Mouse (Mus musculus) adrenal gland, postnatal 25 days (tissue): ENCODE data around the gene Slc39a10. TPM values are rescaled to one million over a fixed set of nuclear protein-coding genes. Genes with fewer than 3 reads are reported as not detected.

Experiments
- DNase-seq: peaks from one replicate; pipeline ENCODE4 v3.0.0; 2021; ENCODE audit warnings: mixed read lengths
- long read RNA-seq: library from polyadenylated mRNA; stranded (forward); transcript quantifications from one replicate; pipeline ENCODE4 v2.0.0, GENCODE M21; 2021
- total RNA-seq: library from RNA; stranded (reverse); gene quantifications from 2 replicates; pipeline ENCODE4 v1.2.3, GENCODE M21; 2021

The Slc39a10 gene
- total RNA-seq = 23.8 and 27.4 TPM in 2 replicates
- long read RNA-seq, full-length matches to known transcripts = 3 of 11 reads
- long read RNA-seq, partial matches to known transcripts = 3 of 11 reads
- long read RNA-seq, other reads (novel, unspliced or antisense) = 5 of 11 reads

GRCm38 (mm10) chr1:46892752-46893151 is at the start of gene Slc39a10:
Slc39a10 (minus strand) TSS chr1:46892852.
- no peak for DNase-seq

- DNase-seq = no peak
These were observed 46.6 kb upstream of the Slc39a10 start for GRCm38 (mm10) chr1:46939295-46939694.

- no peak for DNase-seq
These were observed 45.0 kb upstream of the Slc39a10 start for GRCm38 (mm10) chr1:46937641-46938040.

GRCm38 (mm10) chr1:46927104-46927503 is 34.5 kb upstream of the Slc39a10 start:
- DNase-seq = no peak

- DNase-seq = no peak
These were observed 33.6 kb upstream of the Slc39a10 start for GRCm38 (mm10) chr1:46926239-46926638.

GRCm38 (mm10) chr1:46924992-46925391 is 32.3 kb upstream of the Slc39a10 start:
- DNase-seq = no peak

GRCm38 (mm10) chr1:46922904-46923303 is 30.3 kb upstream of the Slc39a10 start:
- DNase-seq = no peak

GRCm38 (mm10) chr1:46921630-46922029 is 29.0 kb upstream of the Slc39a10 start:
- no peak for DNase-seq

GRCm38 (mm10) chr1:46916237-46916636 is 23.6 kb upstream of the Slc39a10 start:
- no peak for DNase-seq

- DNase-seq = no peak
These were observed 21.7 kb upstream of the Slc39a10 start for GRCm38 (mm10) chr1:46914349-46914748.

GRCm38 (mm10) chr1:46912506-46913156 is 20.0 kb upstream of the Slc39a10 start:
- no peak for DNase-seq

- no peak for DNase-seq
These were observed 17.5 kb upstream of the Slc39a10 start for GRCm38 (mm10) chr1:46910154-46910553.

- DNase-seq = no peak
These were observed 13.1 kb upstream of the Slc39a10 start for GRCm38 (mm10) chr1:46905706-46906105.

GRCm38 (mm10) chr1:46902102-46902683 is 9.5 kb upstream of the Slc39a10 start:
- DNase-seq = no peak

- DNase-seq = no peak
These were observed 1.7 kb upstream of the Slc39a10 start for GRCm38 (mm10) chr1:46894281-46894842.

GRCm38 (mm10) chr1:46888726-46889125 is 3.9 kb downstream of the Slc39a10 start:
- DNase-seq = no peak

- DNase-seq = no peak
These were observed 4.3 kb downstream of the Slc39a10 start for GRCm38 (mm10) chr1:46888324-46888723.

GRCm38 (mm10) chr1:46887908-46888307 is 4.7 kb downstream of the Slc39a10 start:
- DNase-seq = no peak

- DNase-seq = no peak
These were observed 6.6 kb downstream of the Slc39a10 start for GRCm38 (mm10) chr1:46886091-46886490.

GRCm38 (mm10) chr1:46885231-46885630 is 7.4 kb downstream of the Slc39a10 start:
- DNase-seq = no peak

GRCm38 (mm10) chr1:46879951-46880350 is 12.7 kb downstream of the Slc39a10 start:
- DNase-seq = no peak

- no peak for DNase-seq
These were observed 18.9 kb downstream of the Slc39a10 start for GRCm38 (mm10) chr1:46873770-46874169.

- DNase-seq = no peak
These were observed 22.9 kb downstream of the Slc39a10 start for GRCm38 (mm10) chr1:46869788-46870187.
